Mouse (Mus musculus) hindbrain, embryonic 16.5 days (tissue): ENCODE data around the gene Snrnp48. TPM values are rescaled to one million over a fixed set of nuclear protein-coding genes. Genes with fewer than 3 reads are reported as not detected.

Experiments
- ATAC-seq: fragments of 200-750 bp; cut with Nextera tagmentation; 2 replicates; pipeline ENCODE4 v1.8.0; 2017; ENCODE audit warnings: moderate TSS enrichment, moderate library complexity
- H3K27ac ChIP-seq: fragments of 300-500 bp; sonication (generic); 2 replicates; pipeline ENCODE4 v1.5.1; 2014; ENCODE audit warnings: low read depth, mild to moderate bottlenecking, control low read depth, low read length, moderate library complexity
- H3K27me3 ChIP-seq: fragments of 300-500 bp; sonication (generic); replicated peaks from 2 replicates; pipeline ENCODE4 v1.6.1; 2014; ENCODE audit warnings: low read length; ENCODE audit not compliant: control insufficient read depth, insufficient read depth
- H3K36me3 ChIP-seq: fragments of 300-500 bp; sonication (generic); 2 replicates; pipeline ENCODE4 v1.6.1; 2014; ENCODE audit warnings: mild to moderate bottlenecking, low read length, moderate library complexity, mixed read lengths; ENCODE audit not compliant: control insufficient read depth, insufficient read depth
- H3K4me1 ChIP-seq: fragments of 300-500 bp; sonication (generic); 2 replicates; pipeline ENCODE4 v1.6.1; 2014; ENCODE audit warnings: low read depth, low read length; ENCODE audit not compliant: control insufficient read depth, insufficient read depth
- H3K4me2 ChIP-seq: fragments of 300-500 bp; sonication (generic); 2 replicates; pipeline ENCODE4 v1.6.1; 2014; ENCODE audit warnings: mild to moderate bottlenecking, low read length, control low read depth, moderate library complexity
- H3K4me3 ChIP-seq: fragments of 300-500 bp; sonication (generic); 2 replicates; pipeline ENCODE4 v1.5.1; 2014; ENCODE audit warnings: mild to moderate bottlenecking, low read length, control low read depth, moderate library complexity
- H3K9ac ChIP-seq: fragments of 300-500 bp; sonication (generic); 2 replicates; pipeline ENCODE4 v1.6.1; 2014; ENCODE audit warnings: low read depth, mild to moderate bottlenecking, control low read depth, low read length, moderate library complexity
- H3K9me3 ChIP-seq: fragments of 300-500 bp; sonication (generic); 2 replicates; pipeline ENCODE4 v1.6.1; 2014; ENCODE audit warnings: mild to moderate bottlenecking, low read length, moderate library complexity; ENCODE audit not compliant: control insufficient read depth
- WGBS: fragments of 180-500 bp; shearing (Covaris S2); extraction: QIAGEN DNeasy Blood & Tissue Kit; methylation state at CpG from one replicate; pipeline ENCODE4 v1.1.7; 2014; 5-methylcytosine and 5-hydroxymethylcytosine counted together
- polyA plus RNA-seq: library from polyadenylated mRNA; unstranded; fragments of >200 nt; fragmentation: Nextera tagmentation; extraction: Ambion mirVana; gene quantifications from 2 replicates; pipeline ENCODE4 v1.2.1, GENCODE M21; 2015

Gene Snrnp48
- polyA plus RNA-seq, 1 experiment from 2014 or later, result 23.1 TPM

DNA sequence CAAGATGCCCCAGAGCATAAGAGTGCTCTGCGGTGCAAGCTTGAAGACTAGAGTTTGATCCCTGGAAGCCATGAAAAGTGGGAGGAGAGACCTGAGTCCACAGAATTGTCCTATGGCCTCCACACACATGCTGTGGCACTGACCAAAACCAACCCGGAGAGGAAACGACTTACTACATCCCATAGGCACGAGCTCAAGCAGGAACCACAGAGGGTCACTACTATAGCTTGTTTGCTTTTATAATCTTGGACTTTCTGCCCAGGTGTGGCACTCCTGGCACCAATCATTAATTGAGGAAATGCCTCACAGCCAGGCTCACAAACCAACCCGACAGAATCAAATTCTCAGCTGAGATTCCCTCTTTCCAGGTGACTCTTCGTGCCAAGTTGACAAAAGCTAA, 3.3 kb upstream of the Snrnp48 start:
- H3K9ac ChIP-seq, result no peak overlapping the region
- 85% methylated on average over 6 of the region's 6 CpGs for WGBS
- H3K4me2 ChIP-seq, result no peak overlapping the region
- H3K27me3 ChIP-seq, result no peaks in the 10 kb centered on the region
- no peak overlapping the region for H3K27ac ChIP-seq
- peaks cover 11% of the 10 kb centered on the region for H3K9me3 ChIP-seq
- H3K4me3 ChIP-seq, result no peak overlapping the region
- no peaks in the 10 kb centered on the region for H3K36me3 ChIP-seq
- ATAC-seq, result no peak
- peaks cover 8% of the 10 kb centered on the region for H3K4me1 ChIP-seq

DNA sequence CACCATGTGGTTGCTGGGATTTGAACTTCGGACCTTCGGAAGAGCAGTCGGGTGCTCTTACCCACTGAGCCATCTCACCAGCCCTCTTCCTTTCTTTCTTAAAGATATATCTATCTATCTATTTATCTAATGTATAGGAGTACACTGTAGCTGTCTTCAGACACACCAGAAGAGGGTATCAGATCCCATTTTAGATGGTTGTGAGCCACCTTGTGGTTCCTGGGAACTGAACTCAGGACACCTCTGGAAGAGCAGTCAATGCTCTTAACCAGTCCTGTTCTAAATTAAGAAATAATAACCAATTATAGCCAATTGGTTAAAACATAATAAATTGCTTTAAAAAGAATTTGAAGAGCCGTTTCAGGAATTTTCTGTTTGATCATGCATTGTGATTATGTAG, 567 bp upstream of the Snrnp48 start:
- H3K27me3 ChIP-seq, result no peaks in the 10 kb centered on the region
- H3K9ac ChIP-seq, result no peak overlapping the region
- peaks cover 8% of the 10 kb centered on the region for H3K4me1 ChIP-seq
- H3K4me2 ChIP-seq, result peak overlapping the region; percentile 71
- no peak for ATAC-seq
- H3K9me3 ChIP-seq, result no peaks in the 10 kb centered on the region
- WGBS, result 64% methylated on average over 4 of the region's 4 CpGs
- H3K4me3 ChIP-seq, result peak overlapping the region; percentile 94
- no peak overlapping the region for H3K27ac ChIP-seq
- H3K36me3 ChIP-seq, result no peaks in the 10 kb centered on the region

DNA sequence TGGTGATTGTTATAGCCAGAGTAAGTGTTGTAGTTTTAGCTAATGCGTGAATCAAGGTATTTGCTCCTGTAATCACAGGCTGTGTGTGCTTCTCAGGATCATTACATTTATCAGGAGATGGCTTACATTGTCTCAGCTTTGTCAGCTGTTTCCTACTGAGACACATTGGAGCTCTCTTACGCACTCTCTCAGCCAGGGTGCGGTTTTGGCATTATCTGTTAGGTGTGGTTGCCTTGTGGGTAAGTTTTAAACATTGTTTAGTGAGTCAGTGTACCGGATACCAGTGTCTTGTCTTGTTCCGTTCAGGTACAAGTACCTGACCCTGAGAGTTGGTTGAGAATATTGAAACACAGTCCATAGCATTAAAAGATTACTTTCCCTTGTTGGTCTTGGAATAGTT, 6.4 kb downstream of the Snrnp48 start:
- peaks cover 17% of the 10 kb centered on the region for H3K36me3 ChIP-seq
- no peak overlapping the region for H3K4me3 ChIP-seq
- H3K9me3 ChIP-seq, result no peaks in the 10 kb centered on the region
- H3K27me3 ChIP-seq, result no peaks in the 10 kb centered on the region
- WGBS, result 95% methylated on average over 5 of the region's 5 CpGs
- H3K4me2 ChIP-seq, result no peak overlapping the region
- H3K4me1 ChIP-seq, result peaks cover 2% of the 10 kb centered on the region
- no peak overlapping the region for H3K27ac ChIP-seq
- no peak for ATAC-seq
- H3K9ac ChIP-seq, result no peak overlapping the region

DNA sequence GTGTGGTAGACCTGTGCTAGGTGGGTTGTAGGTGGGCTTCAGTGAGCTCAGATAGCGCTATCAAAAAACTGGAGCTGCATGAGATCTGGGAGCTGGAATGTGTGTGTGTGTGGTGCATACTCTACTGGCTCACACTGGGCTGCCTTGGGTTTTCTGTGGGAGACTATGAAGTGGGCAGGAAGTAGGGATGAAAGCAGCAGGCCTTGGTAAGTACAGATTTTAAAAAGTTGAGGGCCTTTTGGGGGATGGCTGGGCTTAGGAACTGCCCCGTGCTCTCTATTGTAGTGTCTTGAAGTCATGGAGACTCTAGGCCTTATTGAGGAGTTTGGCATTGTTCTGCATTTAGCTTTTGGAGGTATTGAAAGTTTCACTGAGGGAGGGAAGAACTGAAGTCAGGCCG, 13.9 kb downstream of the Snrnp48 start:
- ATAC-seq, result no peak
- Histone ChIP-seq H3K36me3 (peaks cover 36% of the 10 kb centered on the region), H3K27ac (no peak overlapping the region), H3K4me3 (no peak overlapping the region), H3K4me1 (no peaks in the 10 kb centered on the region), H3K9ac (no peak overlapping the region), H3K9me3 (no peaks in the 10 kb centered on the region), H3K4me2 (no peak overlapping the region), H3K27me3 (no peaks in the 10 kb centered on the region)
- WGBS, result 93% methylated on average over 3 of the region's 3 CpGs

DNA sequence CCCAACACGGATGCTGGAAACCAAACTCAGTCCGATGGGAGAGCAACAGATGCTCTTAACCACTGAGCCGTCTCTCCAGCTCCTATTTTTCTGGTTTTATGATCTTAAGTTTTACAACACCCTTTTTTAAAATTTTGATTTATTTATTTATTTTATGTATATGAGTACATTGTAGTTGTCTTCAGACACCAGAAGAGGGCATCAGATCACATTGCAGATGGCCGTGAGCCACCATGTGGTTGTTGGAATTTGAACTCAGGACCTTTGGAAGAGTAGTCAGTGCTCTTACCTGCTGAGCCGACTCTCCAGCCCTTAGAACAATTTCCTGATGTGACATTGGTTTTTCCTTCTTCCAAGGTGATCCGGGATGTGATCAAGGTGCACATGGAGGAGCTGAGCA, 15.6 kb downstream of the Snrnp48 start:
- no peaks in the 10 kb centered on the region for H3K4me1 ChIP-seq
- H3K36me3 ChIP-seq, result peaks cover 45% of the 10 kb centered on the region
- no peaks in the 10 kb centered on the region for H3K9me3 ChIP-seq
- WGBS, result 95% methylated on average over 6 of the region's 6 CpGs
- H3K27ac ChIP-seq, result no peak overlapping the region
- no peak overlapping the region for H3K4me3 ChIP-seq
- H3K9ac ChIP-seq, result no peak overlapping the region
- no peak overlapping the region for H3K4me2 ChIP-seq
- no peaks in the 10 kb centered on the region for H3K27me3 ChIP-seq
- ATAC-seq, result no peak

DNA sequence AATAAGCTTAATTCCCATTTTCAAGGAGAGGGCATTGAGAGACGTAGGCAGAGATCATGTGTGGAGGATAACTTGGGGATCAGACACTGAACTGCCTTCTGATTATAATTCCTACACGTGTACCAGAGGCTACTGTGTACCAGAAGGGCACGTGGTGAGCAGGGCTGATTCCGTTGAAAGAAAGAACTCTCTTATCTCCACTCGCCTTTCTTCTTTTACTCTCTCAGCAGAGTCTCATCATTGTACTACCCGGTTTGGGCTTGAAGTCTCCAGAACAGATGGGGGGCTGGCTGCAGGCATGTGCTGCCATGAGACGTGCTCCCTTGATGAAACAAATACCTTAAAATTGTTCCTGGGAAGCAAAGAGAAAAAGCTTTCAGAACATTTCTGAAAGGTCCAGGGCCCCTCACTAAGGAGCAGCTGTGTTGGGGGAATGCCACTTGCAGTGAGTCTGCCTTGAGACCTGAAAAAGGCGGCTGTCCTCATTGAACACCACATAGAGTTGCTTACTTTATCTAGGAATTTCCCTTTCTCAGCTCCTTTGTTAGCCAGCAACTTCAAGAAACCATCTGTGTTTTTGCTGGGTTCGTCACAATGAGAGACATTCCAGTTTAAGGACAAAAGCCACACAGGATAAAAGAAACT, 25.6 kb downstream of the Snrnp48 start:
- H3K4me1 ChIP-seq, result no peaks in the 10 kb centered on the region
- no peak; the same call in 1 of the 2 replicates for ATAC-seq
- H3K27me3 ChIP-seq, result no peaks in the 10 kb centered on the region
- no peaks in the 10 kb centered on the region for H3K9me3 ChIP-seq
- no peak overlapping the region for H3K4me3 ChIP-seq
- H3K36me3 ChIP-seq, result peaks cover 6% of the 10 kb centered on the region
- H3K4me2 ChIP-seq, result no peak overlapping the region
- H3K9ac ChIP-seq, result no peak overlapping the region
- WGBS, result 59% methylated on average over 9 of the region's 9 CpGs
- H3K27ac ChIP-seq, result no peak overlapping the region

DNA sequence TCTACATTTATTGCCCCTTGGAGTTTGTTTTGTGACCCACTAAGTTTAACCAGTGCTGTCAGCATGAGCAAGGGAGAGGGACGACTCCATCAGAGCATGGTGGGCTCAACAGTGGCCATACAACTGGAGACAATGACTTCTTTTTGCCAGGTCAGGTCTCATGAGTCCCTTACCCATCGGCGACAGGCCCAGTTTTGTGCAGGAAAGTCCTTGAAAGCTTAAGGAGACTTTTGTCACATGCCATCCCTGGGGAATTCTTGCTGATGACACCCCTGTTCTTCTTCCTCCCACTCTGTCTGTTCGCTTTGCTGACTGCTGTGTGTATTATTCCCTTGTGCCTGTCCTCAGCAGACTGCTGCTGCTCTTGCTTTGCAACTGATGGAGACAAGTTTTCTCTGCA, 27.7 kb downstream of the Snrnp48 start:
- H3K9me3 ChIP-seq, result peaks cover 3% of the 10 kb centered on the region; the same call in 1 of the 2 replicates
- H3K27me3 ChIP-seq, result no peaks in the 10 kb centered on the region
- H3K9ac ChIP-seq, result no peak overlapping the region
- H3K4me1 ChIP-seq, result no peaks in the 10 kb centered on the region
- H3K27ac ChIP-seq, result no peak overlapping the region
- peaks cover 4% of the 10 kb centered on the region for H3K36me3 ChIP-seq
- no peak for ATAC-seq
- WGBS, result 84% methylated on average over 4 of the region's 4 CpGs
- H3K4me3 ChIP-seq, result no peak overlapping the region
- no peak overlapping the region for H3K4me2 ChIP-seq

DNA sequence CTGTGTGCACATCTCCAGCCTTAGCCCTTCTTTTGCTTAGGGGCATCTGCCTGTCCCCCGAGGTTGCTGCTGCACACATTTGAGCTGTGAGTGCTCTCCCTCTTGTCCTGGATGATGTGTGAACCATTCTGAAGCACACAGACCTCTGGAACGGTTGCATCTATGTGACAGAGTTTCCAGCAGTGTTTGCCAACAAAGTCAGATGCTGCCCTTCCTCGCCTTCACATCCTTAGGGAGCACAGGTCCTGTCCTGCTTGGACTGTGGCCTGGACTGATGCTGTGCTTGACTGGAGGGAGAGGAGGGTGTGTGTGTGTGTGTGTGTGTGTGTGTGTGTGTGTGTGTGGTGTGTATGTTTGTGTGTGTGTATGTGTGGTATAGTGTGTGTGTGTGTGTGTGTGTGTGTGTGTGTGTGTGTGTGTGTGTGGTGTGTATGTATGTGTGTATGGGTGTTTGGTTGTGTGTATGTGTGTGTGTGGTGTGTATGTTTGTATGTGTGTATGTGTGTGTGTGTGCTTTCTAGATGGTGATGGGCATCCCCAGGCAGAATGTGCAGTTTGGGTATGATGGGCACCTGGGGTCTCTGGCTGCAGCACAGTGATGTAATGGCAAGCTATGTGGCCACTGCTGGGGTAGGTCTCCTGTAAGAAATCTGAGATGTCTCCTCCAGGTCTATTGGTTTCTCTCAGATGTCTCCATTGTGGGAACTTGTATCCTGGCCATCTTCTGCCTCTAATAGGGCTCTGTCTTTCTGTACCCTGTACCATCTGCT, 28.3 kb downstream of the Snrnp48 start:
- Histone ChIP-seq H3K36me3 (peaks cover 3% of the 10 kb centered on the region), H3K9me3 (peaks cover 3% of the 10 kb centered on the region; the same call in 1 of the 2 replicates), H3K27ac (no peak overlapping the region), H3K9ac (no peak overlapping the region), H3K4me3 (no peak overlapping the region), H3K4me1 (no peaks in the 10 kb centered on the region), H3K27me3 (no peaks in the 10 kb centered on the region), H3K4me2 (no peak overlapping the region)
- no peak for ATAC-seq
- WGBS, result 72% methylated on average over 3 of the region's 3 CpGs

DNA sequence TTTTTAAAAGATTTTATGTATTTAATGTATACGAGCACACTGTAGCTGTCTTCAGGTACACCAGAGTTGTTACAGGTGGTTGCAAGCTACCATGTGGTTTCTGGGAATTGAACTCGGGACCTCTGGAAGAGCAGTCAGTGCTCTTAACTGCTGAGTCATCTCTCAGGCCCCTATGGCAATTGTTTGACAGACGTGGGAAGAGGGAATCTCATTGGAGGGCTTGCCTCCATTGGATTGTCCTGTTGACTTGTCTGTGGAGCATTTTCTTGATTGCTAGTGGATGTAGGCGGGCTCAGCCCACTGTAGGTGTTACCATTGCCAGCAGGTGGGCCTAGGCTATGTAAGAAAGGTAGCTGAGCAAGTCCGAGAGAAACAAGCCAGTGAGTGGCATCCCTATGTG, 29.9 kb downstream of the Snrnp48 start:
- ATAC-seq, result no peak
- 82% methylated on average over 5 of the region's 5 CpGs for whole genome bisulfite sequencing
- H3K4me2 ChIP-seq, result no peak overlapping the region
- H3K4me3 ChIP-seq, result no peak overlapping the region
- no peak overlapping the region for H3K9ac ChIP-seq
- H3K4me1 ChIP-seq, result no peaks in the 10 kb centered on the region
- no peaks in the 10 kb centered on the region for H3K27me3 ChIP-seq
- H3K36me3 ChIP-seq, result no peaks in the 10 kb centered on the region
- no peak overlapping the region for H3K27ac ChIP-seq
- peaks cover 3% of the 10 kb centered on the region; the same call in 1 of the 2 replicates for H3K9me3 ChIP-seq
